11 mouse cellular contexts compared by ENCODE assay signal in the genomic region with DNA sequence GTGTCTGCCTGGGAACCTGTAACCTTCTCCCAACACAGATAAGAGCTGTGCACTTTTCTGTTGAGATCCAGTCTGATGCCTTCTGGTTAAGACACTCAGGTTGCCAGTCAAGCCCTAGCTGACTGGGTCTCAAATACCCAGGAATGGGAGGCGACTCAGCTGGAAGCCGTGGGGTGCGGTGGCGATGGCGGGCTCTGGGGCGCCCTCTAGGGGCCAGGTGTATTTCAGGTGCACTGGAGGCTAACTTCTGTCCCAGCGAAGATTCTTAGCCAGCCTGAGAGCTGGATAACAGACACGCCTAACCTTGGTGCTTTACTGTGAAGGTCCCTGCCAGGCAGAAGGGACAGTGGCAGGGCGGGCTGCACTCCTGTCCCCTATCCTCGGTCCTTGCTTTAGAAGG.
DNase-seq lines count a peak whose midpoint lies in the region; ATAC-seq and TF ChIP-seq lines count a peak whose summit lies in the region.
"Had no signal": no experiment of that assay in that cellular context is flagged by ENCODE, and none has a peak within 500 bp of the region (broad histone marks: within the 10 kb centered on the region; RNA-seq: fewer than 3 reads in every experiment).

No protein-coding gene starts in this region.

- H3K9me3 ChIP-seq in kidney, embryonic 15.5 days (replicated peaks): no peaks in the 10 kb centered on the region
- no peaks in the 10 kb centered on the region for H3K9me3 ChIP-seq in forebrain, embryonic 10.5 days
- no peaks in the 10 kb centered on the region for H3K9me3 ChIP-seq in forebrain, embryonic 12.5 days
- H3K9me3 ChIP-seq: heart, embryonic 13.5 days had no signal

- H3K4me2 ChIP-seq in kidney, embryonic 15.5 days: no peak overlapping the region
- H3K4me2 ChIP-seq in forebrain, embryonic 12.5 days: no peak overlapping the region
- H3K4me2 ChIP-seq: heart, embryonic 13.5 days had no signal

- DNase-seq in kidney, adult 18-20 months: peak; percentile 42
- no peak for DNase-seq in testis, postnatal 14 days (ENCODE audit: low spot score)
- peak; percentile 23 for DNase-seq in kidney, postnatal 14 days
- DNase-seq in forebrain, embryonic 10.5 days (ENCODE audit: extremely low spot score, low spot score): no peak
- no peak for DNase-seq in cerebellum, postnatal 10 days
- DNase-seq: layer of hippocampus, adult 9-11 months had no signal

- no peak overlapping the region for H3K9ac ChIP-seq in kidney, embryonic 15.5 days
- H3K9ac ChIP-seq in forebrain, embryonic 12.5 days: no peak overlapping the region
- H3K9ac ChIP-seq: heart, embryonic 13.5 days had no signal

- H3K4me3 ChIP-seq in kidney, embryonic 15.5 days (replicated peaks): no peak overlapping the region
- H3K4me3 ChIP-seq in testis, adult 2 months (ENCODE audit: control insufficient read depth, low read depth, low read length): no peak overlapping the region
- no peak overlapping the region for H3K4me3 ChIP-seq in forebrain, embryonic 10.5 days
- H3K4me3 ChIP-seq in forebrain, embryonic 12.5 days (replicated peaks): no peak overlapping the region
- H3K4me3 ChIP-seq: heart, embryonic 13.5 days had no signal

- 3% methylated on average over 10 of the region's 10 CpGs for WGBS in kidney, embryonic 15.5 days
- WGBS in forebrain, embryonic 10.5 days: 16% methylated on average over 10 of the region's 10 CpGs
- 19% methylated on average over 10 of the region's 10 CpGs for WGBS in forebrain, embryonic 12.5 days

- no peak overlapping the region for H3K27ac ChIP-seq in kidney, embryonic 15.5 days
- no peak overlapping the region for H3K27ac ChIP-seq in testis, adult 2 months (ENCODE audit: control insufficient read depth, insufficient read depth, low read depth, low read length)
- no peak overlapping the region for H3K27ac ChIP-seq in forebrain, embryonic 10.5 days
- H3K27ac ChIP-seq in forebrain, embryonic 12.5 days: no peak overlapping the region
- H3K27ac ChIP-seq: heart, embryonic 13.5 days had no signal

- no peaks in the 10 kb centered on the region for H3K36me3 ChIP-seq in kidney, embryonic 15.5 days
- H3K36me3 ChIP-seq in testis, adult 2 months (ENCODE audit: control insufficient read depth, insufficient read depth, low read length): no peaks in the 10 kb centered on the region
- H3K36me3 ChIP-seq in forebrain, embryonic 10.5 days (replicated peaks): no peaks in the 10 kb centered on the region
- no peaks in the 10 kb centered on the region for H3K36me3 ChIP-seq in forebrain, embryonic 12.5 days (replicated peaks)
- H3K36me3 ChIP-seq: G1E; heart, embryonic 13.5 days had no signal

- TF ChIP-seq CTCF in testis, adult 2 months (IDR thresholded peaks at IDR 0.05; ENCODE audit: control insufficient read depth, insufficient read depth, insufficient replicate concordance, low read depth, low read length): peak; percentile 70

- peaks cover 20% of the 10 kb centered on the region for H3K4me1 ChIP-seq in kidney, embryonic 15.5 days
- H3K4me1 ChIP-seq in testis, adult 2 months (ENCODE audit: control insufficient read depth, insufficient read depth, low read length): peaks cover 3% of the 10 kb centered on the region
- peaks cover 25% of the 10 kb centered on the region for H3K4me1 ChIP-seq in forebrain, embryonic 10.5 days
- peaks cover 12% of the 10 kb centered on the region for H3K4me1 ChIP-seq in forebrain, embryonic 12.5 days

- no peak for ATAC-seq in kidney, embryonic 15.5 days (replicated peaks; ENCODE audit: low FRiP score)
- no peak for ATAC-seq in forebrain, embryonic 12.5 days (ENCODE audit: low FRiP score)

- peaks cover 97% of the 10 kb centered on the region for H3K27me3 ChIP-seq in kidney, embryonic 15.5 days
- H3K27me3 ChIP-seq in testis, adult 2 months (ENCODE audit: control insufficient read depth, insufficient read depth, low read length): peaks cover 3% of the 10 kb centered on the region
- peaks cover 99% of the 10 kb centered on the region for H3K27me3 ChIP-seq in forebrain, embryonic 10.5 days (ENCODE audit: poor library complexity, severe bottlenecking)
- H3K27me3 ChIP-seq in forebrain, embryonic 12.5 days: peaks cover 91% of the 10 kb centered on the region

- no peak for TF ChIP-seq POLR2A in testis, adult 2 months (IDR thresholded peaks at IDR 0.05; ENCODE audit: control insufficient read depth, low read depth, low read length)

Comparison
In these comparisons a context has a peak if more than half of its experiments do, and no peak if none do; other contexts are left out.
1. DNase-seq: peak in kidney, adult 18-20 months (single experiment) and kidney, postnatal 14 days (single experiment); none in testis, postnatal 14 days (single experiment), forebrain, embryonic 10.5 days (single experiment) and cerebellum, postnatal 10 days (0 of 2).